Mouse (Mus musculus) hindbrain, embryonic 12.5 days (tissue): ENCODE data around the gene Spire2. TPM values are rescaled to one million over a fixed set of nuclear protein-coding genes. Genes with fewer than 3 reads are reported as not detected.
"Not testable (repeated sequence)": the region's sequence is repeated elsewhere in the genome, so short reads cannot be mapped to it uniquely, and the experiment has no call there.

Experiments used
- ATAC-seq: fragments of 200-750 bp; cut with Nextera tagmentation; 2 replicates; pipeline ENCODE4 v1.8.0; 2017; ENCODE audit warnings: moderate TSS enrichment; ENCODE audit not compliant: low FRiP score
- H3K27ac ChIP-seq: fragments of 300-500 bp; sonication (generic); 2 replicates; pipeline ENCODE4 v1.5.1; 2016; ENCODE audit warnings: mild to moderate bottlenecking
- H3K27me3 ChIP-seq: fragments of 300-500 bp; sonication (generic); 2 replicates; pipeline ENCODE4 v1.6.1; 2016; ENCODE audit warnings: mild to moderate bottlenecking
- H3K36me3 ChIP-seq: fragments of 300-500 bp; sonication (generic); 2 replicates; pipeline ENCODE4 v1.6.1; 2016; ENCODE audit warnings: mild to moderate bottlenecking
- H3K4me1 ChIP-seq: fragments of 300-500 bp; sonication (generic); 2 replicates; pipeline ENCODE4 v1.6.1; 2016
- H3K4me2 ChIP-seq: fragments of 300-500 bp; sonication (generic); replicated peaks from 2 replicates; pipeline ENCODE4 v1.6.1; 2016; ENCODE audit warnings: mild to moderate bottlenecking
- H3K4me3 ChIP-seq: fragments of 300-500 bp; sonication (generic); 2 replicates; pipeline ENCODE4 v1.5.1; 2016; ENCODE audit warnings: mild to moderate bottlenecking
- H3K9ac ChIP-seq: fragments of 300-500 bp; sonication (generic); 2 replicates; pipeline ENCODE4 v1.6.1; 2016; ENCODE audit warnings: mild to moderate bottlenecking, moderate library complexity
- H3K9me3 ChIP-seq: fragments of 300-500 bp; sonication (generic); replicated peaks from 2 replicates; pipeline ENCODE4 v1.6.1; 2016; ENCODE audit warnings: mild to moderate bottlenecking
- WGBS: fragments of 180-500 bp; shearing (Covaris S2); methylation state at CpG from one replicate; pipeline ENCODE4 v1.1.7; 2016; 5-methylcytosine and 5-hydroxymethylcytosine counted together
- polyA plus RNA-seq: library from polyadenylated mRNA; unstranded; fragments of >200 nt; fragmentation: Nextera tagmentation; extraction: Ambion mirVana; gene quantifications from 2 replicates; pipeline ENCODE4 v1.2.1, GENCODE M21; 2016

The Spire2 gene
- polyA plus RNA-seq, 1 experiment from 2014 or later, result 32.2 TPM

DNA sequence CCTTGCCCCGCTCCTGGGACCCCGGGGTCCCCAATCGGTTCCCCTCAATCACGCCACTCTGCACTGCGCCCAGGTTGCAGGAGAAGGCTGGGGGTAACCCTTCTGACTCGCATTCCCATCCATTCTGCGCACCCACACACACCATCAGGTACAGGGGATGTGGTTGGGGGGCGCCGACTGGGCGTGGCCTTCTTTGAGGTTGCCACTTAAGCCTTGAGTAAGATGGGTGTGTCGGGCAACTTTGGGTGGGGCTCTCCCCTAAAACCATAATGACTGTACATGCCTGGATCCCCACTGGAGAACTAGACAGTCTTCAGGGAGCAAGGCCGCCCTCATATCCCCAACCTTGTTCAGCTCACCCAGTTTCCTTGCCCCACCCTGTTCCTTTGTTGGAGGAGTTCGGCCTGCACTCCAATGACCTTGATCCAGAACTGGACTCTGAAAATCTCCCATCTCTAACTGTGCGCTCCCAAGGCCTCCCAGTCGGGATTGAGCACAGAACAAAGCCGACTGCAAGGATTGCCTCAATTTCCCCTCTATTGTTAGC lies 79.3 kb downstream of the Spire2 start:
- Histone ChIP-seq H3K9me3 (no peaks in the 10 kb centered on the region), H3K4me3 (peak overlapping the region; percentile 61), H3K4me2 (peak overlapping the region; percentile 87), H3K27ac (peak overlapping the region; percentile 98), H3K36me3 (0 out of 2 replicates have a peak, but pooled peaks cover 3% of the 10 kb centered on the region), H3K27me3 (peaks cover 21% of the 10 kb centered on the region), H3K4me1 (peaks cover 32% of the 10 kb centered on the region), H3K9ac (peak overlapping the region; percentile 88)
- peak; percentile 13 for ATAC-seq
- WGBS, result 4% methylated on average over 16 of the region's 16 CpGs

DNA sequence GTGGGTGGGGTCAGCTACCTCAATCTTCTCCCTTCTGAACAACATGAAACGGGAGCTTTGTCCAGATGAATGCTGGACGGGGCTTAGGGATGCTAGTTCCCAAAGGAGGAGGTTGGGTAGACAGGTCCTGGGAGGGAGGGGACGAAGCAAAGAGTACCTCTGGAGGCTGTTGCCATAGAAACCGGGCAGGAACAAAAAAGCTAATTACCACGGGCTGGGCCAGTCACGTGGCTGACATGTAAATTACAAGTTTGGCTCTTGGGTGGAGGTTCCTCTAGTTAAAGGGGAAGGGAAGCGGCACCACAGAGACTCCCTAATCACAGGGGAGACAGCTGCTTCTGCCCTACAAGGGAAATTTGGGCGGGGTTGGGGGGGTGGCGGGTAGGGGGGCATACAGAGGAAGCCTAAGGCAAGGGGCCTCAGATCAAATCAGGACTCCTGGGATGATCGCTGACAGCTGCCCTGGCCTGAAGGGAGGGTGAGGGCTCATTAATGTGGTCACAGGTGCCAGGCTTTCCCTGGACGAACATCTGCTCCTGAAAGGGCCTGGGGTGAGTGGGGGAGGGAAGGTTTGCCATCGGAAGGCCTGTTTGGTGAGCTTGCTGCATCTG lies 80.2 kb downstream of the Spire2 start:
- peak overlapping the region; percentile 87 for H3K4me2 ChIP-seq
- peak; percentile 55 for ATAC-seq
- peak overlapping the region; percentile 98 for H3K27ac ChIP-seq
- peak overlapping the region; percentile 61 for H3K4me3 ChIP-seq
- H3K27me3 ChIP-seq, result peaks cover 21% of the 10 kb centered on the region
- peak overlapping the region; percentile 88 for H3K9ac ChIP-seq
- peaks cover 6% of the 10 kb centered on the region; the same call in 1 of the 2 replicates for H3K36me3 ChIP-seq
- WGBS, result under 1% methylated on average over 12 of the region's 12 CpGs
- no peaks in the 10 kb centered on the region for H3K9me3 ChIP-seq
- H3K4me1 ChIP-seq, result peaks cover 40% of the 10 kb centered on the region

DNA sequence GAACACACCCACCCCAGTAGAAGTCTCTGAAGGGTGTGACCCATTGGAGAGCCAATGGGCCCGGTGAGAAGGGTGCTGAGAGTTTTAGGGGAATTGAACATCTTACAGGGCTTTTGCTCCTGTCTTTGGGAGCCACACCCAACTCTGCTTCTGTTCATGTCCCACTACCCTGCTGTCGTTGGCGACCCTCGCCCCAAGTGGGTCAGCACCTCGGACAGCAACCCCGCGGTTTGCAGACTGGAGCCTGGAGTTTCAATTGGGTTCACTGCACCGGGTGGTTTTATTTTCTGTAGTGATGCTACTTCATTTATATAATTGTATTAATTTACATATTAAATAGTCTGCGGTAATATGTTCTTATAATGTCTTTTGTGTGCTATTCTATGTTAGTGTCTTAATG lies 81.7 kb downstream of the Spire2 start:
- Histone ChIP-seq H3K4me3 (peak overlapping the region; percentile 61), H3K4me1 (peaks cover 35% of the 10 kb centered on the region), H3K4me2 (peak overlapping the region; percentile 87), H3K9me3 (no peaks in the 10 kb centered on the region), H3K9ac (peak overlapping the region; percentile 88), H3K27ac (peak overlapping the region; percentile 98; the same call in 1 of the 2 replicates), H3K36me3 (peaks cover 22% of the 10 kb centered on the region), H3K27me3 (peaks cover 19% of the 10 kb centered on the region)
- ATAC-seq, result no peak
- WGBS, result 13% methylated on average over 9 of the region's 9 CpGs

DNA sequence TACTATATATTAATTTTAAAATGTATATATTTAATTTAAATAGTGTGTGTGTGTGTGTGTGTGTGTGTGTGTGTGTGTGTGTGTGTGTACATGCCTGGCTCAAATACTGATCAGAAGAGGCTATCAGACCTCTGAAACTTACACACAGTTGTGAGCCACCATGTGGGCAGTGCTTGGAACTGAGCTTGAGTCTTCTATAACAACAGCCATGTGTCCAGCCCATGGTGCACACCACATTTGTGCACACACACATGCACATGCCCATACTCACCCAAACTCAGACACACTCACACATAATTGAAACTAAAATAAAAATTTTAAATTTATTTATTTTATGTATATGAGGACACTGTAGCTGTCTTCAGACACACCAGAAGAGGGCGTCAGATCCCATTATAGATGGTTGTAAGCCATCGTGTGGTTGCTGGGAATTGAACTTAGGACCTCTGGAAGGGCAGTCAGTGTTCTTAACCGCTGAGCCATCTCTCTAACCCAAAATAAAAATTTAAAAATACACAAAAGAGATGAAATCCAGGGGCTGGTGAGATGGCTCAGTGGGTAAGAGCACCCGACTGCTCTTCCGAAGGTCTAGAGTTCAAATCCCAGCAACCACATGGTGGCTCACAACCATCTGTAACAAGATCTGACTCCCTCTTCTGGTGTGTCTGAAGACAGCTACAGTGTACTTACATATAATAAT lies 82.6 kb downstream of the Spire2 start:
- Histone ChIP-seq H3K4me2 (peak overlapping the region; percentile 87), H3K4me3 (peak overlapping the region; percentile 61), H3K4me1 (peaks cover 26% of the 10 kb centered on the region), H3K27me3 (peaks cover 15% of the 10 kb centered on the region), H3K36me3 (peaks cover 31% of the 10 kb centered on the region)
- not testable (repeated sequence) for H3K9me3 ChIP-seq, H3K27ac ChIP-seq, ATAC-seq, H3K9ac ChIP-seq
- WGBS, result 82% methylated on average over 5 of the region's 5 CpGs

DNA sequence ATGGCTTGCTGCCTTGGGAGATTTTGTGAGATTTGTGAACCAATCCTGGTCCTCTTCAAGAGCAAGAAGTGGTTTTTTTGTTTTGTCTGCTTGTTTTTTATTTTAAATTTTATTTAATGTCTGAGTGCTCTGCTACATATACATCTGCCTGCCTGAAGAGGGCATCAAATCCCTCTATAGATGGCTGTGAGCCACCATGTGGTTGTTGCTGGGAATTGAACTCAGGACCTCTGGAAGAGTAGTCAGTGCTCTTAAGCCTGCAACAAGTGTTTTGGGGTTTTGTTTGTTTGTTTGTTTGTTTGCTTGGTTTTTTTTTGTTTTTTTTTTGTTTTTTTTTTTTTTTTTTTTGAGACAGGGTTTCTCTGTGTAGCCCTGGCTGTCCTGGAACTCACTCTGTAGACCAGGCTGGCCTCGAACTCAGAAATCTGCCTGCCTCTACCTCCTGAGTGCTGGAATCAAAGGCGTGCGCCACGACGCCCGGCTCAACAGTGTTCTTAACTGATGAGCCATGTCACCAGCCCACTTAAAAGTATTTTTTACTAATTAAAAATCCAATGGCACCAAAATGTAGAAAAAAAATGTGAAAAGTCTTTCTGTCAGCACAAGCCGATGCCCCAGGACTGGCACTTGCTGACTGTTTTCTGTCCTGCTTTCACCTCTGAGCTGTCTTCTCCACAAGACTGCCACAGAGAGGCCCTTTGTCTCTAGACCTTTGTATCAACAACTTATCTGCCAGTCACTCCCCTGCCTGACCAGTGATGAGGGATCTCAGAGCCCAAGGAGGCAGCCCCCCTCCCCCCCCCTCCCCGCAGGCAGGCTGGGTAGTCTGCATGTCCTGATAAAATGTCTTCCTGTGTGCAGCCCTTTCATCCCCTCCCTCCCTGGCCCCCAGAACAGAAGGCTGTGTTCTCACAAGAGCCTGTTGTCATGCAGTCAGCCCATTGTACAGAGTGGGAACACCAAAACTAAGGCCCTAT lies 83.7 kb downstream of the Spire2 start:
- H3K4me2 ChIP-seq, result peak overlapping the region; percentile 87
- 87% methylated on average over 8 of the region's 8 CpGs for WGBS
- H3K9me3 ChIP-seq, result no peaks in the 10 kb centered on the region
- H3K27me3 ChIP-seq, result peaks cover 12% of the 10 kb centered on the region
- ATAC-seq, result no peak
- H3K4me3 ChIP-seq, result peak overlapping the region; percentile 11; the same call in 1 of the 2 replicates
- peak overlapping the region; percentile 40; the same call in 1 of the 2 replicates for H3K27ac ChIP-seq
- H3K9ac ChIP-seq, result no peak overlapping the region
- peaks cover 21% of the 10 kb centered on the region for H3K4me1 ChIP-seq
- peaks cover 42% of the 10 kb centered on the region for H3K36me3 ChIP-seq

DNA sequence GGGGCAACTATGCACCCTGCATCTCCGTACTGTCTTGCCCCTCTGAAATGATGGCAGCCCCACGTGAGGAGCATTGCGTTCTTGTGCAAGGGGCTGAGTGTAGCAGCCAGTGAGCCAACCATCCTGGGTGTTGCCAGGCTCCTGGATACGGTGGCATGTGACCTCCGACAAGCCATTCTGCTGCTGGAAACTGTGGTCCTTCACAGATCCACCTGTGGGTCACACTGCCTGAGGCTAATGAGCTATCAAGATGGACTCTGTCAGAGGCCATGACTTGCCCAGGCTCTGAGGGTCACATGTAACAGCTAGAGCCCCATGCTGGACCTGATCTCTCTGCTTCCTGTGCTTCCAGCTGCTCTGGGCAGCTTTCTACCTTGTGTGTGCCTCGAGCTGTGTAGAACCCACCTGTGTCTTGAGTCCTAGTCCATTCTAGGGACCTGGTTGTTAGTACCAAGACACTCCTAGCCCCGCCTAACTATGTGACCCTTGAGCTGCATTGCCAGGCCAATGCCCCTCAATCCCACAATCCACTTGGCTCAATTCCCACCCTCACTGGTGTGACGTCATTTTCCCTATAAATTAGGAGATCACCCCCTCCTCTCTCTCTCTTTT lies 84.5 kb downstream of the Spire2 start:
- Histone ChIP-seq H3K36me3 (peaks cover 47% of the 10 kb centered on the region), H3K4me2 (peak overlapping the region; percentile 87), H3K9me3 (no peaks in the 10 kb centered on the region), H3K27ac (peak overlapping the region; percentile 40; the same call in 1 of the 2 replicates), H3K4me1 (peaks cover 21% of the 10 kb centered on the region), H3K27me3 (peaks cover 4% of the 10 kb centered on the region), H3K9ac (no peak overlapping the region), H3K4me3 (peak overlapping the region; percentile 11; the same call in 1 of the 2 replicates)
- ATAC-seq, result no peak
- WGBS, result 80% methylated on average over 8 of the region's 8 CpGs

Other genes starting within 250 kb of the Spire2 start
- gene Rpl13, start 230.4 kb upstream of the Spire2 start, polyA plus RNA-seq, result 1,018 and 1,026 TPM in 2 replicates
- 0.15 and 0.35 TPM in 2 replicates for gene Cpne7, start 215.3 kb upstream of the Spire2 start, polyA plus RNA-seq
- gene Sult5a1, start 174.4 kb upstream of the Spire2 start, polyA plus RNA-seq, result 8.1 and 9.7 TPM in 2 replicates
- 0.35 and 0.36 TPM in 2 replicates for gene Dpep1, start 146.5 kb upstream of the Spire2 start, polyA plus RNA-seq
- gene Chmp1a, start 120.0 kb upstream of the Spire2 start, polyA plus RNA-seq, result 160 and 166 TPM in 2 replicates
- 8.3 and 8.8 TPM in 2 replicates for gene Spata33, start 119.9 kb upstream of the Spire2 start, polyA plus RNA-seq
- gene Cdk10, start 107.9 kb upstream of the Spire2 start, polyA plus RNA-seq, result 37.6 and 39.1 TPM in 2 replicates
- 2.8 and 3.1 TPM in 2 replicates for gene Spata2l, start 96.5 kb upstream of the Spire2 start, polyA plus RNA-seq
- gene Zfp276, start 78.5 kb upstream of the Spire2 start, polyA plus RNA-seq, result 32.9 and 35.0 TPM in 2 replicates
- 37.7 and 44.3 TPM in 2 replicates for gene Vps9d1, start 78.4 kb upstream of the Spire2 start, polyA plus RNA-seq
- gene Fanca, start 14.1 kb upstream of the Spire2 start, polyA plus RNA-seq, result 20.9 and 21.0 TPM in 2 replicates
- 212 and 231 TPM in 2 replicates for gene Tcf25, start 41.0 kb downstream of the Spire2 start, polyA plus RNA-seq
- gene Mc1r, start 74.4 kb downstream of the Spire2 start, polyA plus RNA-seq, result 0.09 and 0.20 TPM in 2 replicates
- gene Tubb3, start 78.7 kb downstream of the Spire2 start, polyA plus RNA-seq, result 1,043 and 1,050 TPM in 2 replicates
- 40.1 and 42.5 TPM in 2 replicates for gene Def8, start 90.8 kb downstream of the Spire2 start, polyA plus RNA-seq
- 64.7 and 66.5 TPM in 2 replicates for gene Afg3l1, start 145.2 kb downstream of the Spire2 start, polyA plus RNA-seq
- gene Dbndd1, start 182.8 kb downstream of the Spire2 start, polyA plus RNA-seq, result 48.0 and 48.8 TPM in 2 replicates
- gene Gas8, start 186.1 kb downstream of the Spire2 start, polyA plus RNA-seq, result 41.7 and 44.6 TPM in 2 replicates